Mouse (Mus musculus): ENCODE results near the gene Rnf222. TPM values are rescaled to one million over a fixed set of nuclear protein-coding genes. Genes with fewer than 3 reads are reported as not detected.
"Not testable (repeated sequence)": the region's sequence is repeated elsewhere in the genome, so short reads cannot be mapped to it uniquely, and the experiment has no call there.

The Rnf222 gene
- polyA plus RNA-seq, 2 experiments, result 0.08 TPM; not detected in 1

GRCm38 (mm10) chr11:68923191-68923590 lies 34.8 kb downstream of the Rnf222 start:
- H3K4me2 ChIP-seq (ENCODE audit: low read depth), result no peak overlapping the region
- 0 out of 4 replicates have a peak, but pooled peaks cover 0 to 2% of the 10 kb centered on the region in 2 experiments for H3K4me1 ChIP-seq (replicated peaks; ENCODE audit: control insufficient read depth in 2 of 2, insufficient read depth in 2 of 2, low read length in 1 of 2)
- no peaks in the 10 kb centered on the region for H3K27me3 ChIP-seq (ENCODE audit: control insufficient read depth, insufficient read depth, low read length)
- no peak overlapping the region for H3K27ac ChIP-seq
- TF ChIP-seq CTCF (IDR thresholded peaks at IDR 0.05; ENCODE audit: low read depth) (no peak), EP300 (IDR thresholded peaks at IDR 0.05; ENCODE audit: low read depth) (no peak)
- H3K36me3 ChIP-seq (replicated peaks; ENCODE audit: control insufficient read depth, insufficient read depth, low read depth), result no peaks in the 10 kb centered on the region
- no peak for ATAC-seq (ENCODE audit: insufficient read depth)
- no peaks in the 10 kb centered on the region for H3K9me3 ChIP-seq (ENCODE audit: control insufficient read depth, low read length)
- no peak overlapping the region for H3K4me3 ChIP-seq (ENCODE audit: insufficient read depth in 1 of 2, low read depth in 2 of 2, low read length in 2 of 2)
- WGBS (ENCODE audit: insufficient replicate concordance), result 41% methylated on average over 3 of the region's 3 CpGs
- DNase-seq (ENCODE audit: low read depth in 3 of 3, low spot score in 3 of 3), result no peak
- no peak overlapping the region for H3K9ac ChIP-seq (replicated peaks)

- H3K27me3 ChIP-seq (ENCODE audit: control insufficient read depth, insufficient read depth, low read length), result no peaks in the 10 kb centered on the region
- 33% methylated on average over 2 of the region's 2 CpGs for WGBS (ENCODE audit: insufficient replicate concordance)
- no peak overlapping the region for H3K9ac ChIP-seq (replicated peaks)
- H3K4me1 ChIP-seq (replicated peaks; ENCODE audit: control insufficient read depth in 2 of 2, insufficient read depth in 2 of 2, low read length in 1 of 2), result 0 out of 4 replicates have a peak, but pooled peaks cover 0 to 2% of the 10 kb centered on the region in 2 experiments
- ATAC-seq (ENCODE audit: insufficient read depth) (no peak), DNase-seq (ENCODE audit: low read depth in 3 of 3, low spot score in 3 of 3) (no peak)
- no peaks in the 10 kb centered on the region for H3K9me3 ChIP-seq (ENCODE audit: control insufficient read depth, low read length)
- no peak overlapping the region for H3K27ac ChIP-seq
- no peaks in the 10 kb centered on the region for H3K36me3 ChIP-seq (replicated peaks; ENCODE audit: control insufficient read depth, insufficient read depth, low read depth)
- TF ChIP-seq EP300 (IDR thresholded peaks at IDR 0.05; ENCODE audit: low read depth) (no peak), CTCF (IDR thresholded peaks at IDR 0.05; ENCODE audit: low read depth) (no peak)
- H3K4me2 ChIP-seq (ENCODE audit: low read depth), result no peak overlapping the region
- H3K4me3 ChIP-seq (ENCODE audit: insufficient read depth in 1 of 2, low read depth in 2 of 2, low read length in 2 of 2), result no peak overlapping the region
These were observed 36.4 kb downstream of the Rnf222 start for GRCm38 (mm10) chr11:68924749-68925148.

- ATAC-seq (ENCODE audit: insufficient read depth) (no peak), DNase-seq (ENCODE audit: low read depth in 3 of 3, low spot score in 3 of 3) (no peak)
- TF ChIP-seq EP300 (IDR thresholded peaks at IDR 0.05; ENCODE audit: low read depth) (no peak), CTCF (IDR thresholded peaks at IDR 0.05; ENCODE audit: low read depth) (no peak)
- Histone ChIP-seq H3K27me3 (ENCODE audit: control insufficient read depth, insufficient read depth, low read length) (no peaks in the 10 kb centered on the region), H3K4me2 (ENCODE audit: low read depth) (no peak within 1 kb of the TSS), H3K4me3 (ENCODE audit: insufficient read depth in 1 of 2, low read depth in 2 of 2, low read length in 2 of 2) (no peak within 1 kb of the TSS), H3K9ac (replicated peaks) (no peak within 1 kb of the TSS), H3K4me1 (replicated peaks; ENCODE audit: control insufficient read depth in 2 of 2, insufficient read depth in 2 of 2, low read length in 1 of 2) (0 out of 4 replicates have a peak, but pooled peaks cover 0 to 2% of the 10 kb centered on the region in 2 experiments), H3K9me3 (ENCODE audit: control insufficient read depth, low read length) (no peaks in the 10 kb centered on the region), H3K36me3 (replicated peaks; ENCODE audit: control insufficient read depth, insufficient read depth, low read depth) (no peaks in the 10 kb centered on the region), H3K27ac (no peak within 1 kb of the TSS)
- 64% methylated on average over 3 of the region's 3 CpGs for WGBS (ENCODE audit: insufficient replicate concordance)
These were observed 38.6 kb downstream of the Rnf222 start, which contains the start of gene Odf4 for GRCm38 (mm10) chr11:68926981-68927380. TSS of gene Odf4 (minus strand) at chr11:68927081.

GRCm38 (mm10) chr11:68929947-68930346 lies 41.6 kb downstream of the Rnf222 start:
- H3K9ac ChIP-seq (replicated peaks), result no peak overlapping the region
- DNase-seq (ENCODE audit: low read depth in 3 of 3, low spot score in 3 of 3), result no peak
- no peaks in the 10 kb centered on the region for H3K27me3 ChIP-seq (ENCODE audit: control insufficient read depth, insufficient read depth, low read length)
- 38% methylated on average over 6 of the region's 6 CpGs for WGBS (ENCODE audit: insufficient replicate concordance)
- H3K4me1 ChIP-seq (replicated peaks; ENCODE audit: control insufficient read depth in 2 of 2, insufficient read depth in 2 of 2, low read length in 1 of 2), result no peaks in the 10 kb centered on the region
- H3K4me3 ChIP-seq (ENCODE audit: insufficient read depth in 1 of 2, low read depth in 2 of 2, low read length in 2 of 2), result no peak overlapping the region
- H3K4me2 ChIP-seq (ENCODE audit: low read depth), result no peak overlapping the region
- H3K27ac ChIP-seq, result no peak overlapping the region
- no peaks in the 10 kb centered on the region for H3K9me3 ChIP-seq (ENCODE audit: control insufficient read depth, low read length)
- no peak for ATAC-seq (ENCODE audit: insufficient read depth)
- no peaks in the 10 kb centered on the region for H3K36me3 ChIP-seq (replicated peaks; ENCODE audit: control insufficient read depth, insufficient read depth, low read depth)
- no peak for TF ChIP-seq EP300 (IDR thresholded peaks at IDR 0.05; ENCODE audit: low read depth)
- no peak for TF ChIP-seq CTCF (IDR thresholded peaks at IDR 0.05; ENCODE audit: low read depth)

GRCm38 (mm10) chr11:68933885-68934507 lies 45.6 kb downstream of the Rnf222 start:
- no peaks in the 10 kb centered on the region for H3K9me3 ChIP-seq (ENCODE audit: control insufficient read depth, low read length)

GRCm38 (mm10) chr11:68936951-68937350 lies 48.6 kb downstream of the Rnf222 start:
- not testable (repeated sequence) for DNase-seq (ENCODE audit: low read depth in 3 of 3, low spot score in 3 of 3); H3K4me1 ChIP-seq (replicated peaks; ENCODE audit: control insufficient read depth in 2 of 2, insufficient read depth in 2 of 2, low read length in 1 of 2)
- WGBS (ENCODE audit: insufficient replicate concordance), result 68% methylated on average over 4 of the region's 4 CpGs

More at GRCm38 (mm10) chr11:68933885-68934507, 45.6 kb downstream of the Rnf222 start:
- H3K4me2 ChIP-seq (ENCODE audit: low read depth), result no peak overlapping the region
- H3K36me3 ChIP-seq (replicated peaks; ENCODE audit: control insufficient read depth, insufficient read depth, low read depth), result no peaks in the 10 kb centered on the region
- ATAC-seq (ENCODE audit: insufficient read depth) (no peak), DNase-seq (ENCODE audit: low read depth in 3 of 3, low spot score in 3 of 3) (no peak)
- TF ChIP-seq CTCF (IDR thresholded peaks at IDR 0.05; ENCODE audit: low read depth) (no peak), EP300 (IDR thresholded peaks at IDR 0.05; ENCODE audit: low read depth) (no peak)
- H3K27me3 ChIP-seq (ENCODE audit: control insufficient read depth, insufficient read depth, low read length), result no peaks in the 10 kb centered on the region
- no peaks in the 10 kb centered on the region for H3K4me1 ChIP-seq (replicated peaks; ENCODE audit: control insufficient read depth in 2 of 2, insufficient read depth in 2 of 2, low read length in 1 of 2)
- no peak overlapping the region for H3K27ac ChIP-seq
- WGBS (ENCODE audit: insufficient replicate concordance), result 68% methylated on average over 5 of the region's 5 CpGs
- H3K4me3 ChIP-seq (ENCODE audit: insufficient read depth in 1 of 2, low read depth in 2 of 2, low read length in 2 of 2), result no peak overlapping the region
- no peak overlapping the region for H3K9ac ChIP-seq (replicated peaks)

More at GRCm38 (mm10) chr11:68936951-68937350, 48.6 kb downstream of the Rnf222 start:
- H3K27ac ChIP-seq; H3K9ac ChIP-seq (replicated peaks); H3K36me3 ChIP-seq (replicated peaks; ENCODE audit: control insufficient read depth, insufficient read depth, low read depth); H3K27me3 ChIP-seq (ENCODE audit: control insufficient read depth, insufficient read depth, low read length); H3K4me3 ChIP-seq (ENCODE audit: insufficient read depth in 1 of 2, low read depth in 2 of 2, low read length in 2 of 2); H3K9me3 ChIP-seq (ENCODE audit: control insufficient read depth, low read length); H3K4me2 ChIP-seq (ENCODE audit: low read depth); ATAC-seq (ENCODE audit: insufficient read depth): not testable (repeated sequence)
